Mouse (Mus musculus) heart, embryonic 13.5 days (tissue): ENCODE measurements around the gene Mlxip. TPM values are rescaled to one million over a fixed set of nuclear protein-coding genes. Genes with fewer than 3 reads are reported as not detected.
A peak's percentile ranks its signal among the peaks of the same experiment; 100 is the strongest.

Source experiments
- ATAC-seq: fragments of 200-750 bp; cut with Nextera tagmentation; 2 replicates; pipeline ENCODE4 v1.8.0; 2017; ENCODE audit warnings: moderate TSS enrichment; ENCODE audit not compliant: insufficient number of reproducible peaks, low FRiP score, low TSS enrichment; ENCODE audit errors: extremely low read depth
- H3K27ac ChIP-seq: fragments of 300-500 bp; sonication (generic); replicated peaks from 2 replicates; pipeline ENCODE4 v1.5.1; 2015; ENCODE audit warnings: moderate library complexity, mild to moderate bottlenecking, inconsistent platforms
- H3K27me3 ChIP-seq: fragments of 300-500 bp; sonication (generic); replicated peaks from 2 replicates; pipeline ENCODE4 v1.6.1; 2015; ENCODE audit warnings: mild to moderate bottlenecking, inconsistent platforms
- H3K36me3 ChIP-seq: fragments of 300-500 bp; sonication (generic); 2 replicates; pipeline ENCODE4 v1.6.1; 2015; ENCODE audit warnings: mild to moderate bottlenecking, inconsistent platforms
- H3K4me1 ChIP-seq: fragments of 300-500 bp; sonication (generic); 2 replicates; pipeline ENCODE4 v1.6.1; 2015; ENCODE audit warnings: inconsistent platforms
- H3K4me2 ChIP-seq: fragments of 300-500 bp; sonication (generic); 2 replicates; pipeline ENCODE4 v1.6.1; 2015; ENCODE audit warnings: inconsistent platforms, mild to moderate bottlenecking, moderate library complexity
- H3K4me3 ChIP-seq: fragments of 300-500 bp; sonication (generic); 2 replicates; pipeline ENCODE4 v1.5.1; 2015; ENCODE audit warnings: moderate library complexity, mild to moderate bottlenecking, inconsistent platforms
- H3K9ac ChIP-seq: fragments of 300-500 bp; sonication (generic); 2 replicates; pipeline ENCODE4 v1.6.1; 2015; ENCODE audit warnings: inconsistent platforms, mild to moderate bottlenecking, moderate library complexity
- H3K9me3 ChIP-seq: fragments of 300-500 bp; sonication (generic); 2 replicates; pipeline ENCODE4 v1.6.1; 2016; ENCODE audit warnings: inconsistent platforms
- WGBS: fragments of 180-500 bp; shearing (Covaris S2); methylation state at CpG from one replicate; pipeline ENCODE4 v1.1.7; 2015; ENCODE audit warnings: mixed read lengths; 5-methylcytosine and 5-hydroxymethylcytosine counted together
- polyA plus RNA-seq: library from polyadenylated mRNA; unstranded; fragments of >200 nt; fragmentation: Nextera tagmentation; extraction: Ambion mirVana; gene quantifications from 2 replicates; pipeline ENCODE4 v1.2.1, GENCODE M21; 2015

Mlxip gene
- polyA plus RNA-seq, 1 experiment from 2014 or later, result 11.7 TPM

DNA sequence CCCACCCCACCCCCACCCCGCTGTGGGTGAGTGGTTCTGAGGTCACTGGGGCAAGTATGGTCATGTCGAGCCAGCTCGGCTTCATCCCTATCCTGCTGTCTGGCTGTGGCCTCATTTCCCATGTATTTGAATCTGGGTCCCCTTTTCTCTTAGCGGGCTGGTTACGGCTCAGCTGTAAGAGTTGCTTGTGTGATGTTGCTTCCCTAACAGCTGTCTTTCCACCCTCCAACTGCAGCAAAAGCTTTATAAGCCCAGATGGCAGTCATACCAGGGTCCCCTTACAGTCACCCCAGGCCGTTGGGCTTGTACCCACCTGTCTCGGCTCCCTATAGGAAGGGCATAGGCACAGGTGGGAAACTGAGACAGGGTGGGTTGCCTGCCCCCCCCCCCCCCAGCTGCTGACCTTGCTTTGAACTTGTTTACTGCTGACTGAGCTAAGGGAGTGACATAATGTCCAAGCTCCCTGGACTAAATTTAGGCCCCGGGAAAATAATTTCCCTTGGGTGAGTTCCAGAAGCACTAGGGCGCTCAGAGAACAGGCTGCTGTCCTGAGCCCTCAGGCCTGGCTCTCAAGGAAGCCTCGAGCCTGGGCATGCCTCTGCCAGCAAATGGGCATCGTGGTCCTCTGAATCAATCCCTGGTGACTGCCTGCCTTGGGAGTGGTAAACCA is 30.2 kb upstream of the Mlxip start:
- H3K27me3 ChIP-seq, result no peaks in the 10 kb centered on the region
- 0 out of 2 replicates have a peak overlapping the region, but pooled peaks have one; percentile 10 for H3K4me2 ChIP-seq
- peaks cover 17% of the 10 kb centered on the region for H3K4me1 ChIP-seq
- peak overlapping the region; percentile 92 for H3K27ac ChIP-seq
- H3K36me3 ChIP-seq, result peaks cover 94% of the 10 kb centered on the region
- H3K9ac ChIP-seq, result peak overlapping the region; percentile 68
- ATAC-seq, result no peak; the same call in 1 of the 2 replicates
- H3K4me3 ChIP-seq, result no peak overlapping the region
- H3K9me3 ChIP-seq, result no peaks in the 10 kb centered on the region
- 59% methylated on average over 11 of the region's 11 CpGs for WGBS

- no peak overlapping the region for H3K27ac ChIP-seq
- no peak overlapping the region for H3K9ac ChIP-seq
- ATAC-seq, result no peak
- peaks cover 93% of the 10 kb centered on the region for H3K36me3 ChIP-seq
- no peaks in the 10 kb centered on the region for H3K27me3 ChIP-seq
- H3K4me1 ChIP-seq, result peaks cover 12% of the 10 kb centered on the region
- no peak overlapping the region for H3K4me2 ChIP-seq
- H3K9me3 ChIP-seq, result no peaks in the 10 kb centered on the region
- 74% methylated on average over 13 of the region's 13 CpGs for WGBS
- H3K4me3 ChIP-seq, result no peak overlapping the region
These were observed 25.6 kb upstream of the Mlxip start for GRCm38 (mm10) chr5:123368869-123369488.

DNA sequence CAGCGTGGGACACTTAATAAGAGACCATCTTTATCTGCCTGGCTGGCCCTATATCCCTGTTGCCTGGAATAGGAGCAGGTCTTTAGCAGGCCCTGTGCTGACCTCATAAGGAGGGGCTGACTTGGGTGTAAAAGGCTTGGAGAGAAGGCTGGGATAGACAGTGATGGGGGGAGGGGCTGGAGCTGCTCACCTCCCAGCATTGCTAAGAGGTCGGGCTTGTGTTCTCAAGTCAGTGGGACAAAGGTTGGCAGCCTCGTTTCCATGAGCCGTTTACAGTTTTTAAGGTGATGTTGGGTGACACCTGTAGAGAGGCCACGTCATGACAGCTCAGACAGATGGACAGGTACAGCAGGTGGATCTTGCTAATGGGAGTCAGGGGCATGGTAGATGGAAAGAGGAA is 24.5 kb upstream of the Mlxip start:
- Histone ChIP-seq H3K9me3 (no peaks in the 10 kb centered on the region), H3K27ac (no peak overlapping the region), H3K36me3 (peaks cover 89% of the 10 kb centered on the region), H3K4me2 (no peak overlapping the region), H3K4me3 (no peak overlapping the region), H3K4me1 (peaks cover 1% of the 10 kb centered on the region; the same call in 1 of the 2 replicates), H3K9ac (no peak overlapping the region), H3K27me3 (no peaks in the 10 kb centered on the region)
- WGBS, result 87% methylated on average over 5 of the region's 5 CpGs
- no peak for ATAC-seq

DNA sequence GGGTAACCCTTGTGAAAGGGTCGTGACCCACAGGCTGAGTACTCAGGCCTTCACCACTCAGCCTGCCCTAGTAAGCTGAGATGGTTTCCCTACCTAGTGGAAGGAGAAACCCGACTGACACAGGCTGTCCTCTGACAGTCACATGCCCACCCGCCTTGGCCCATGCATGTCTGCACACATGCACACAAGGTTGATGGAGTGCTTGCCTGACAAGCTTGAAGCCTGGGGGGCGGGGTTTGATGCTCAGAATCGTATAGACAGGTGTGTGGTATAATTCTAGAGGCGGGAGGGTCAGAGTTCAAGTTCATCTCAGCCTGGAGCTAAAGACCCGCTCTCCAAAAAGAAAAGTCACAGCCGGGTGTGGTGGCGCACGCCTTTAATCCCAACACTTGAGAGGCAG is 19.3 kb upstream of the Mlxip start:
- 92% methylated on average over 10 of the region's 10 CpGs for WGBS
- no peak for ATAC-seq
- H3K9ac ChIP-seq, result no peak overlapping the region
- no peaks in the 10 kb centered on the region for H3K27me3 ChIP-seq
- no peak overlapping the region for H3K27ac ChIP-seq
- H3K36me3 ChIP-seq, result peaks cover 47% of the 10 kb centered on the region
- no peaks in the 10 kb centered on the region for H3K9me3 ChIP-seq
- H3K4me1 ChIP-seq, result peaks cover 37% of the 10 kb centered on the region
- H3K4me2 ChIP-seq, result no peak overlapping the region
- H3K4me3 ChIP-seq, result no peak overlapping the region

GRCm38 (mm10) chr5:123375793-123376452 is 18.7 kb upstream of the Mlxip start:
- peak overlapping the region; percentile 72; the same call in 1 of the 2 replicates for H3K27ac ChIP-seq
- no peaks in the 10 kb centered on the region for H3K9me3 ChIP-seq
- peak overlapping the region; percentile 8; the same call in 1 of the 2 replicates for H3K4me2 ChIP-seq
- WGBS, result 89% methylated on average over 6 of the region's 6 CpGs
- ATAC-seq, result no peak
- 0 out of 2 replicates have a peak, but pooled peaks cover under 1% of the 10 kb centered on the region for H3K27me3 ChIP-seq
- no peak overlapping the region for H3K4me3 ChIP-seq
- H3K9ac ChIP-seq, result no peak overlapping the region
- peaks cover 40% of the 10 kb centered on the region for H3K36me3 ChIP-seq
- H3K4me1 ChIP-seq, result peaks cover 37% of the 10 kb centered on the region

DNA sequence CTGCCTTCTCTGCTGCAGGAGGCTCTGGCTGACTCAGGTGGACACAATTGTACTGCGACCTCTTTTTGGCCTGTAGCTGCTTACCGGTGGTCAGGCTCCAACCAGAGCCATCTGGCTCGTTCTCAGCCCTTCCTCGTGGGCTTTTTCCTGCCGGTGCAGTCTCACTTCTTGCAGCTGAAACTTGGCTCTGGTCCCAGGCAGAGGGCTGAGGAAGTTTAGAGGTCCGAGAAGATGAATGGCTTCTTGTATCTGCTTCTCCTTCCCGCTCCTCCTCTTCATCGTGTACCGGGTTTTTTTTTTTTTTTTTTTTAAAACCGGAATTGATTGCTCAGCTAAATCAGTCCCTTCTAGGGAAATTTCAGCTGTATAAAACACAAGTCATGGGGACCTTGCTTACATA is 18.0 kb upstream of the Mlxip start:
- Histone ChIP-seq H3K4me2 (peak overlapping the region; percentile 8), H3K9ac (0 out of 2 replicates have a peak overlapping the region, but pooled peaks have one; percentile 28), H3K4me1 (peaks cover 39% of the 10 kb centered on the region), H3K27ac (peak overlapping the region; percentile 72), H3K4me3 (no peak overlapping the region), H3K36me3 (peaks cover 34% of the 10 kb centered on the region), H3K9me3 (no peaks in the 10 kb centered on the region), H3K27me3 (0 out of 2 replicates have a peak, but pooled peaks cover 5% of the 10 kb centered on the region)
- no peak for ATAC-seq
- 31% methylated on average over 10 of the region's 10 CpGs for WGBS

GRCm38 (mm10) chr5:123377120-123377955 is 17.3 kb upstream of the Mlxip start:
- peak overlapping the region; percentile 8 for H3K4me2 ChIP-seq
- H3K27me3 ChIP-seq, result 0 out of 2 replicates have a peak, but pooled peaks cover 5% of the 10 kb centered on the region
- H3K27ac ChIP-seq, result peak overlapping the region; percentile 72
- 0 out of 2 replicates have a peak overlapping the region, but pooled peaks have one; percentile 37 for H3K9ac ChIP-seq
- 49% methylated on average over 15 of the region's 15 CpGs for WGBS
- peaks cover 26% of the 10 kb centered on the region for H3K36me3 ChIP-seq
- ATAC-seq, result peak; percentile 22; the same call in 1 of the 2 replicates
- H3K4me1 ChIP-seq, result peaks cover 47% of the 10 kb centered on the region
- no peaks in the 10 kb centered on the region for H3K9me3 ChIP-seq
- H3K4me3 ChIP-seq, result no peak overlapping the region

GRCm38 (mm10) chr5:123378712-123379111 is 15.9 kb upstream of the Mlxip start:
- H3K4me1 ChIP-seq, result peaks cover 48% of the 10 kb centered on the region
- ATAC-seq, result no peak
- H3K9me3 ChIP-seq, result no peaks in the 10 kb centered on the region
- no peak overlapping the region; the same call in 1 of the 2 replicates for H3K9ac ChIP-seq
- 53% methylated on average over 9 of the region's 9 CpGs for WGBS
- peaks cover 12% of the 10 kb centered on the region for H3K36me3 ChIP-seq
- 0 out of 2 replicates have a peak, but pooled peaks cover 5% of the 10 kb centered on the region for H3K27me3 ChIP-seq
- H3K4me3 ChIP-seq, result no peak overlapping the region
- no peak overlapping the region for H3K4me2 ChIP-seq
- H3K27ac ChIP-seq, result no peak overlapping the region

GRCm38 (mm10) chr5:123379504-123379931 is 15.1 kb upstream of the Mlxip start:
- ATAC-seq, result no peak
- no peak overlapping the region for H3K27ac ChIP-seq
- H3K36me3 ChIP-seq, result peaks cover 6% of the 10 kb centered on the region
- H3K27me3 ChIP-seq, result 0 out of 2 replicates have a peak, but pooled peaks cover 5% of the 10 kb centered on the region
- no peak overlapping the region for H3K4me3 ChIP-seq
- no peaks in the 10 kb centered on the region; the same call in 1 of the 2 replicates for H3K9me3 ChIP-seq
- H3K4me2 ChIP-seq, result no peak overlapping the region
- peaks cover 48% of the 10 kb centered on the region for H3K4me1 ChIP-seq
- WGBS, result 52% methylated on average over 5 of the region's 5 CpGs
- H3K9ac ChIP-seq, result no peak overlapping the region

DNA sequence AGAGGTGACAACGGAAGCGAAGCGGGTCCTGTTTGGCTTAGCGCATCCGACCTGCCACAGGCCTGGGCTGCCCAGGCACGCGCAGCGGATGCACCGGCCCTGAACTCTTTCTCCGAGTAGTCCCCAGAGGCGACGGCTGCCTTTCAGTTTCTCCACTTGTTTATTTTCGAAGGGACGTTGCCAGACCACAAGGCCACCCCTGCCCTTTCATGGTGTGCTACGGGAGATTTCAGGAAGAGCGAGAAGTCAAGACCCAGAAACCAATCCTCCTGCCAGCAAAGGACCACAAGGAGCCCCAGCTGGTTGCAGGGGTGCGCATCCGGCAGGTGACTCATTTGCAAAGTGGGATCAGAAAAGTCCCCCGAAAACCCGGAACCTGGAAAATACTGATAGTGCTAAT is 12.6 kb upstream of the Mlxip start:
- ATAC-seq, result no peak
- peaks cover 1% of the 10 kb centered on the region for H3K9me3 ChIP-seq
- WGBS, result 11% methylated on average over 20 of the region's 20 CpGs
- H3K27me3 ChIP-seq, result 0 out of 2 replicates have a peak, but pooled peaks cover 5% of the 10 kb centered on the region
- peaks cover 38% of the 10 kb centered on the region for H3K4me1 ChIP-seq
- peak overlapping the region; percentile 29 for H3K9ac ChIP-seq
- peak overlapping the region; percentile 53 for H3K4me2 ChIP-seq
- no peak overlapping the region for H3K27ac ChIP-seq
- H3K36me3 ChIP-seq, result no peaks in the 10 kb centered on the region
- H3K4me3 ChIP-seq, result peak overlapping the region; percentile 11
